Mouse (Mus musculus) lung, adult 2 months (tissue): Measurements from ENCODE around the gene Cyth1.

Experiments used
- CTCF ChIP-seq: fragments of 200-500 bp; IDR thresholded peaks from 2 replicates; pipeline ENCODE4 v1.5.1; 2011; ENCODE audit warnings: mild to moderate bottlenecking, low read length, control low read depth; ENCODE audit not compliant: insufficient read depth
- POLR2A ChIP-seq: fragments of 200-500 bp; IDR thresholded peaks from 2 replicates; pipeline ENCODE4 v1.6.1; 2011; ENCODE audit warnings: low read depth, mild to moderate bottlenecking, control low read depth, low read length, borderline replicate concordance; ENCODE audit errors: extremely low read depth

DNA sequence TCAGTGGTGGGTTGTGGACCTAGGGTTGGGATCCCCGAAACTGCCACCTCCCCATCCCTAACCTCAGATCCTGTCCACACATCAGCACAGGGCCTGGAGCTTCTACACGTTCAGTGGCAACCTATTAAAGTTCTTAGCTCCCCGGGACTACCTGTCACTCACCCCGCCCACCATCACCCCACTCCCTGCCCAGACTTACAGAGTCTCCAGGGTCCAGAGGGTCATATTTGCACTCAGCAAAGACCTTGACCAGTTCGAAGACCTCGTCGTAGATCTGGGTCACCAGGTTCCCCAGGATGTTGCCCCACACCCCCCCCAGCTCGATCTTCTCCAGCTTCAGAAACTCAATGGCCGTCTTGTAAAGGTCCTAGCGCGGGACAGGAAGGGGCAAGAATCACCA, 126.8 kb downstream of the Cyth1 start:
- TF ChIP-seq CTCF (no peak), POLR2A (no peak)
